Mouse (Mus musculus) limb, embryonic 14.5 days (tissue): Measurements from ENCODE around the gene Triobp. TPM values are rescaled to one million over a fixed set of nuclear protein-coding genes. Genes with fewer than 3 reads are reported as not detected.
"Not testable (repeated sequence)": the region's sequence is repeated elsewhere in the genome, so short reads cannot be mapped to it uniquely, and the experiment has no call there.

Source experiments
- ATAC-seq: fragments of 200-750 bp; cut with Nextera tagmentation; 2 replicates; pipeline ENCODE4 v1.8.0; 2017; ENCODE audit warnings: low read depth, moderate number of reproducible peaks, moderate TSS enrichment; ENCODE audit not compliant: low FRiP score
- DNase-seq: peaks from one replicate; pipeline ENCODE4 v3.0.0-alpha.2; 2015; ENCODE audit warnings: low spot score
- H3K27ac ChIP-seq: fragments of 300-500 bp; sonication (generic); replicated peaks from 2 replicates; pipeline ENCODE4 v1.5.1; 2014; ENCODE audit warnings: low read depth, mild to moderate bottlenecking, low read length, moderate library complexity, mixed read lengths
- H3K27me3 ChIP-seq: fragments of 300-500 bp; sonication (generic); 2 replicates; pipeline ENCODE4 v1.6.1; 2014; ENCODE audit warnings: low read length, mixed read lengths; ENCODE audit not compliant: control insufficient read depth, insufficient read depth
- H3K36me3 ChIP-seq: fragments of 300-500 bp; sonication (generic); 2 replicates; pipeline ENCODE4 v1.6.1; 2014; ENCODE audit warnings: mild to moderate bottlenecking, low read length, moderate library complexity, mixed read lengths; ENCODE audit not compliant: control insufficient read depth, insufficient read depth
- H3K4me1 ChIP-seq: fragments of 300-500 bp; sonication (generic); 2 replicates; pipeline ENCODE4 v1.6.1; 2014; ENCODE audit warnings: antibody characterized with exemption, low read length, mixed read lengths; ENCODE audit not compliant: control insufficient read depth, insufficient read depth
- H3K4me2 ChIP-seq: fragments of 300-500 bp; sonication (generic); replicated peaks from 2 replicates; pipeline ENCODE4 v1.6.1; 2014; ENCODE audit warnings: low read depth, mild to moderate bottlenecking, low read length, moderate library complexity; ENCODE audit not compliant: severe bottlenecking
- H3K4me3 ChIP-seq: fragments of 300-500 bp; sonication (generic); replicated peaks from 2 replicates; pipeline ENCODE4 v1.5.1; 2014; ENCODE audit warnings: low read length
- H3K9ac ChIP-seq: fragments of 300-500 bp; sonication (generic); 2 replicates; pipeline ENCODE4 v1.6.1; 2014; ENCODE audit warnings: mild to moderate bottlenecking, low read depth, low read length, moderate library complexity; ENCODE audit not compliant: severe bottlenecking
- H3K9me3 ChIP-seq: fragments of 300-500 bp; sonication (generic); 2 replicates; pipeline ENCODE4 v1.6.1; 2016; ENCODE audit warnings: low read length; ENCODE audit not compliant: control insufficient read depth
- POLR2A ChIP-seq: fragments of 200-500 bp; IDR thresholded peaks from 2 replicates; pipeline ENCODE4 v1.8.0; 2012; ENCODE audit warnings: inconsistent platforms, mild to moderate bottlenecking, moderate library complexity, borderline replicate concordance; ENCODE audit not compliant: insufficient read depth, insufficient read length; ENCODE audit errors: extremely low read depth
- WGBS: fragments of 180-500 bp; shearing (Covaris S2); extraction: QIAGEN DNeasy Blood & Tissue Kit; methylation state at CpG from one replicate; pipeline ENCODE4 v1.1.7; 2014; 5-methylcytosine and 5-hydroxymethylcytosine counted together
- polyA plus RNA-seq, 2 experiments: library from polyadenylated mRNA; depleted of rRNA in 1 of 2; stranded (reverse) in 1 of 2; unstranded in 1 of 2; fragments of >200 nt; fragmentation: Nextera tagmentation in 1 of 2; extraction: Ambion mirVana in 1 of 2; gene quantifications; 2 replicates each; pipeline versions ENCODE4 v1.2.1 to v1.2.3; 2012 to 2014

The Triobp gene
- polyA plus RNA-seq, 2 experiments: 44.7 to 64.4 TPM

GRCm38 (mm10) chr15:79007059-79007458, 59.5 kb downstream of the Triobp start:
- Histone ChIP-seq H3K36me3 (peaks cover 54% of the 10 kb centered on the region), H3K27ac (no peak overlapping the region), H3K9me3 (no peaks in the 10 kb centered on the region), H3K9ac (no peak overlapping the region), H3K4me3 (no peak overlapping the region), H3K27me3 (no peaks in the 10 kb centered on the region), H3K4me2 (no peak overlapping the region), H3K4me1 (no peaks in the 10 kb centered on the region)
- DNase-seq (no peak), ATAC-seq (no peak)
- WGBS: 87% methylated on average over 5 of the region's 5 CpGs
- TF ChIP-seq POLR2A: no peak

DNA sequence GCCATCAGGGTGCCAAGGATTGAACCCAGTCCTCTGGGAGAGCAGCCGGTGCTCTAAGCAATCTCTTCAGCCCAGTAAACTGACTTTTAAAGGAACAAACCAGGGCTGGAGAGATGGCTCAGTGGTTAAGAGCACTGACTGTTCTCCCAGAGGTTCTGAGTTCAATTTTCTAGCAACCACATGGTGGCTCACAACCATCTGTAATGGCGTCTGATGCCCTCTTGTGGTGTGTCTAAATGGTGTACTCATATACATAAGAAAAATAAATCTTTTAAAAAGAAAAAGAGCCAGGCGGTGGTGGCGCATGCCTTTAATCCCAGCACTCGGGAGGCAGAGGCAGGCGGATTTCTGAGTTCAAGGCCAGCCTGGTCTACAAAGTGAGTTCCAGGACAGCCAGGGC, 60.3 kb downstream of the Triobp start:
- WGBS: 87% methylated on average over 6 of the region's 6 CpGs
- not testable (repeated sequence) for H3K9ac ChIP-seq

GRCm38 (mm10) chr15:79009734-79010133, 62.2 kb downstream of the Triobp start:
- Histone ChIP-seq H3K9ac (no peak overlapping the region), H3K27ac (no peak overlapping the region), H3K27me3 (no peaks in the 10 kb centered on the region), H3K4me3 (no peak overlapping the region), H3K36me3 (peaks cover 27% of the 10 kb centered on the region), H3K4me2 (no peak overlapping the region), H3K9me3 (no peaks in the 10 kb centered on the region), H3K4me1 (no peaks in the 10 kb centered on the region)
- 63% methylated on average over 5 of the region's 5 CpGs for WGBS
- TF ChIP-seq POLR2A: no peak
- DNase-seq (no peak), ATAC-seq (no peak)

More for the DNA sequence above, 60.3 kb downstream of the Triobp start:
- DNase-seq, H3K27me3 ChIP-seq, H3K4me3 ChIP-seq, H3K4me1 ChIP-seq, ATAC-seq, H3K4me2 ChIP-seq, H3K9me3 ChIP-seq, H3K27ac ChIP-seq: not testable (repeated sequence)
- H3K36me3 ChIP-seq: peaks cover 46% of the 10 kb centered on the region

GRCm38 (mm10) chr15:79011550-79011949, 64.0 kb downstream of the Triobp start:
- H3K4me1 ChIP-seq: no peaks in the 10 kb centered on the region
- no peak for TF ChIP-seq POLR2A
- no peak overlapping the region for H3K27ac ChIP-seq
- H3K9me3 ChIP-seq: no peaks in the 10 kb centered on the region
- H3K4me2 ChIP-seq: no peak overlapping the region
- H3K9ac ChIP-seq: no peak overlapping the region
- ATAC-seq: no peak
- no peak for DNase-seq
- H3K27me3 ChIP-seq: no peaks in the 10 kb centered on the region
- no peak overlapping the region for H3K4me3 ChIP-seq
- H3K36me3 ChIP-seq: peaks cover 9% of the 10 kb centered on the region
- whole genome bisulfite sequencing: 58% methylated on average over 10 of the region's 10 CpGs

DNA sequence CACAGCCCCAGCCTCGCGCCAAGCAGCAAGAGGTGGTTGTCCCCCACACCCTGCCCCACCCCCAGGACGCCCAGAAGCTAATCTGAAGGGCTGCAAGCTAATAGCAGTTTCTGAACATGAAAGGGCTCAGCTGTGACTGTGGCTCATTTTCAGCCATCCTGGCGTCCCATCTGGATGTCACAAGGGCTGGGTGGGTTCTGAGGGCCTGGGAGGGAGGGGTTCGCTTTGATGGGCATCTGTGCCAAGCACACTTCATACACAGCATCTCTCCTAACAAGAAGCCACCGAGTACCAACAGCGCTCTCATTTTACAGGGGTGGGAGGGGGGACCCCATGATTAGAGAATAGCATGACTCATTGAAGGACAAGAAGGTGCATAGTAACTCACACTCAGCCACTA, 65.9 kb downstream of the Triobp start:
- 36% methylated on average over 7 of the region's 7 CpGs for WGBS

GRCm38 (mm10) chr15:79018191-79018590, 70.7 kb downstream of the Triobp start:
- WGBS: 27% methylated on average over 4 of the region's 4 CpGs
- Histone ChIP-seq H3K9me3 (no peaks in the 10 kb centered on the region), H3K4me3 (no peak overlapping the region), H3K27ac (no peak overlapping the region), H3K27me3 (no peaks in the 10 kb centered on the region), H3K9ac (no peak overlapping the region), H3K36me3 (no peaks in the 10 kb centered on the region), H3K4me2 (no peak overlapping the region), H3K4me1 (no peaks in the 10 kb centered on the region)
- TF ChIP-seq POLR2A: no peak
- DNase-seq (no peak), ATAC-seq (no peak)

More for the DNA sequence above, 65.9 kb downstream of the Triobp start:
- ATAC-seq: no peak
- Histone ChIP-seq H3K36me3 (no peaks in the 10 kb centered on the region), H3K9ac (no peak overlapping the region), H3K4me1 (no peaks in the 10 kb centered on the region), H3K4me3 (no peak overlapping the region), H3K4me2 (no peak overlapping the region), H3K27ac (no peak overlapping the region), H3K27me3 (no peaks in the 10 kb centered on the region), H3K9me3 (no peaks in the 10 kb centered on the region)
- no peak for DNase-seq
- no peak for TF ChIP-seq POLR2A
